Mouse (Mus musculus) hindbrain, embryonic 13.5 days (tissue): ENCODE results near the gene Tenm2. TPM values are rescaled to one million over a fixed set of nuclear protein-coding genes. Genes with fewer than 3 reads are reported as not detected.

Experiments used
- ATAC-seq: fragments of 200-750 bp; cut with Nextera tagmentation; 2 replicates; pipeline ENCODE4 v1.8.0; 2017; ENCODE audit warnings: moderate TSS enrichment; ENCODE audit not compliant: low FRiP score
- H3K27ac ChIP-seq: fragments of 300-500 bp; sonication (generic); 2 replicates; pipeline ENCODE4 v1.5.1; 2015; ENCODE audit warnings: inconsistent platforms, mild to moderate bottlenecking, moderate library complexity
- H3K27me3 ChIP-seq: fragments of 300-500 bp; sonication (generic); 2 replicates; pipeline ENCODE4 v1.6.1; 2015; ENCODE audit warnings: mild to moderate bottlenecking, inconsistent platforms
- H3K36me3 ChIP-seq: fragments of 300-500 bp; sonication (generic); 2 replicates; pipeline ENCODE4 v1.6.1; 2015; ENCODE audit warnings: mild to moderate bottlenecking, inconsistent platforms
- H3K4me1 ChIP-seq: fragments of 300-500 bp; sonication (generic); replicated peaks from 2 replicates; pipeline ENCODE4 v1.6.1; 2015; ENCODE audit warnings: inconsistent platforms
- H3K4me2 ChIP-seq: fragments of 300-500 bp; sonication (generic); 2 replicates; pipeline ENCODE4 v1.6.1; 2015; ENCODE audit warnings: inconsistent platforms, mild to moderate bottlenecking, moderate library complexity
- H3K4me3 ChIP-seq: fragments of 300-500 bp; sonication (generic); 2 replicates; pipeline ENCODE4 v1.5.1; 2015; ENCODE audit warnings: mild to moderate bottlenecking, inconsistent platforms
- H3K9ac ChIP-seq: fragments of 300-500 bp; sonication (generic); 2 replicates; pipeline ENCODE4 v1.6.1; 2015; ENCODE audit warnings: mild to moderate bottlenecking, inconsistent platforms
- H3K9me3 ChIP-seq: fragments of 300-500 bp; sonication (generic); 2 replicates; pipeline ENCODE4 v1.6.1; 2016; ENCODE audit warnings: inconsistent platforms
- WGBS: fragments of 180-500 bp; shearing (Covaris S2); methylation state at CpG from one replicate; pipeline ENCODE4 v1.1.7; 2015; 5-methylcytosine and 5-hydroxymethylcytosine counted together
- polyA plus RNA-seq: library from polyadenylated mRNA; unstranded; fragments of >200 nt; fragmentation: Nextera tagmentation; extraction: Ambion mirVana; gene quantifications from 2 replicates; pipeline ENCODE4 v1.2.1, GENCODE M21; 2015

Tenm2 gene
- polyA plus RNA-seq, 1 experiment from 2014 or later = 29.4 TPM

- no peak overlapping the region for H3K4me3 ChIP-seq
- WGBS = 92% methylated on average over 6 of the region's 6 CpGs
These were observed 58.3 kb downstream of the Tenm2 start for GRCm38 (mm10) chr11:37177426-37177825.

DNA sequence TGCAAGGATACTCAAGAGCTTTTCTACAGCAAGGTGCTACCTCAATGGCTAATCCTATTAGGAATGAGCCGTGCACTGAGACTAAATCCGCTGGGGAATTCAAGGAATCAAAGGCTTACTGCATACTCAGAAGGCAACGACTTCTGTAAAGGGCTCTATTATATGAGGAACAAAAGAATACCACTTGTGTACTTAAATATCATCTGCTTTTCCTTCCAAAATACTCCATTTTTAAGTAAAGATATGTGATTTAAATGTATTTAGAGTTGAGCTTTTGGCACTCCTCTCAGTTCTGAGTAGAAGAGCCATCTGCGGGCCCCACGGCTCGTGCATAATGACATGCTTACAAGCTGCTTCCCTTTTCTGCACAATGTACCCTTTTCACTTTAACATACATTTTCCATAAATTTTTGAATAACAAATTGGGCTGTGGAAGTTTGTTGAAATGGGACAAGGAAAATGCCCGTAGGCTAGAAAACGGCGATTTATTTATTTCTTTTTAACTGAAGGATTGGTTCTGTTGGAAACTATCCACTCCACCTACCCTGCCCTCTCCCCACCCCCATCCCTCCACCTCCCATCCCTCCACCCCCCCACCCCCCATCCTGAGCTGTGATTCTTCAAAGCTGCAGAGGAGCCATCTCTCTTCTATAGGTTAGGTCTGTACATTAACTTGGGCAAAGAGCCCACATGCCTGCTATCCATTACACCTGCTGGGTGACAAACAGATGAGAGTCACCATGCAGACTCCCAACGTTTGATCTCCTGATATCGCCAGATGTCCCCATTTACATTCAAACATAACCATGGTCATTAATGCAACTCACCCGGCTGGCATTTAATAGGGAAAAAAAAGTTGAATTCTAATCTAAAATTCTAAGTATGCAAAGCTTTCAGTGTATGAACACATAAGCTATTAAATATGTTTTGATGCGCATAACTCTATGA lies 81.6 kb downstream of the Tenm2 start:
- Histone ChIP-seq H3K4me1 (no peaks in the 10 kb centered on the region), H3K36me3 (no peaks in the 10 kb centered on the region), H3K27me3 (no peaks in the 10 kb centered on the region), H3K9ac (no peak overlapping the region), H3K27ac (no peak overlapping the region), H3K9me3 (no peaks in the 10 kb centered on the region), H3K4me3 (no peak overlapping the region), H3K4me2 (no peak overlapping the region)
- 38% methylated on average over 13 of the region's 13 CpGs for WGBS
- no peak for ATAC-seq

More at GRCm38 (mm10) chr11:37177426-37177825, 58.3 kb downstream of the Tenm2 start:
- Histone ChIP-seq H3K27me3 (no peaks in the 10 kb centered on the region), H3K9ac (no peak overlapping the region), H3K27ac (no peak overlapping the region), H3K4me2 (no peak overlapping the region), H3K36me3 (no peaks in the 10 kb centered on the region), H3K9me3 (no peaks in the 10 kb centered on the region), H3K4me1 (no peaks in the 10 kb centered on the region)
- ATAC-seq = no peak

DNA sequence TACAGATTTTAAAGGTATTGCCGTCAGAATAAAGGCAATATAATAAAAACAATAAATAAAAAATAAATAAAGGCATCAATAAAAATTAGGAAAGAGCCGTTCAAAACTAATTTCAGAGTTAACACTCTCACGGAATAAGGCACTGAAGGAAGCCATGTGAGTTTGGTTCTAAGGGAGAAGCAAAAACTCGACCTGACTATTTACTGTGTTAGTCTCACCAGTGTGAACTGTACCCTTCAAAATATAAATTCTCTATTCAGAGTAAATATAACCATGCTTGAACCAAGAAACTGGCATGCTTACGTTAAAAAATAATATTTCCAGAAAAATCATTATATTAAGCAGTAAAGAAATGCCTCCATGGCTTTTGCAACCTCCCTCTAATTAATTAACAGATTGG lies 82.4 kb downstream of the Tenm2 start:
- no peaks in the 10 kb centered on the region for H3K36me3 ChIP-seq
- no peak overlapping the region for H3K4me3 ChIP-seq
- H3K27me3 ChIP-seq = no peaks in the 10 kb centered on the region
- no peaks in the 10 kb centered on the region for H3K4me1 ChIP-seq
- H3K27ac ChIP-seq = no peak overlapping the region
- no peak overlapping the region for H3K9ac ChIP-seq
- no peak overlapping the region for H3K4me2 ChIP-seq
- ATAC-seq = no peak
- no peaks in the 10 kb centered on the region for H3K9me3 ChIP-seq
- WGBS = 70% methylated on average over 5 of the region's 5 CpGs

DNA sequence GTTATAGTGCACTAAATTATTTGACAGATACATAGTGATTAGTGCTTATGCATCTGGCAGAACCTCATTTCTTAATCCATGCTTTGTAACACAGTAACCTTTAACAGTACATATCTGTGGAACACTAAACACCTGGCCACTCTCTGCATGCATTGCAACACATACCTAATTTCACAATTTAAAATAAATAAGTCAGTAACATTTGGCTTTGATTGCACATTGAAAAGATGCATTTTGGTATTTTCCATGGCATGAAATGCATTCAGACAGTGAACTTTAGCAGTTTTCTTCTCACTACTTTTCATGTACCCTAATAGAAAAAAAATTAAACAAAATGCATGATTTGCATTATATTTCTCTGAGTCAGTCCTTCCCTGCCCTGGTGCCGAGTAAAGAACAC lies 85.8 kb downstream of the Tenm2 start:
- Histone ChIP-seq H3K27ac (no peak overlapping the region), H3K9me3 (no peaks in the 10 kb centered on the region), H3K9ac (no peak overlapping the region), H3K4me1 (no peaks in the 10 kb centered on the region), H3K27me3 (no peaks in the 10 kb centered on the region), H3K4me3 (no peak overlapping the region), H3K36me3 (no peaks in the 10 kb centered on the region), H3K4me2 (no peak overlapping the region)
- 80% methylated on average over 1 of the region's 1 CpGs for WGBS
- ATAC-seq = no peak

- ATAC-seq = no peak
- no peaks in the 10 kb centered on the region for H3K9me3 ChIP-seq
- H3K27ac ChIP-seq = no peak overlapping the region
- H3K27me3 ChIP-seq = no peaks in the 10 kb centered on the region
- H3K4me2 ChIP-seq = no peak overlapping the region
- H3K4me1 ChIP-seq = no peaks in the 10 kb centered on the region
- no peak overlapping the region for H3K9ac ChIP-seq
- H3K4me3 ChIP-seq = no peak overlapping the region
- 72% methylated on average over 6 of the region's 6 CpGs for WGBS
- no peaks in the 10 kb centered on the region for H3K36me3 ChIP-seq
These were observed 91.8 kb downstream of the Tenm2 start for GRCm38 (mm10) chr11:37143996-37144395.

GRCm38 (mm10) chr11:37143478-37143877 lies 92.3 kb downstream of the Tenm2 start:
- Histone ChIP-seq H3K4me3 (no peak overlapping the region), H3K27me3 (no peaks in the 10 kb centered on the region), H3K36me3 (no peaks in the 10 kb centered on the region), H3K9me3 (no peaks in the 10 kb centered on the region), H3K9ac (no peak overlapping the region), H3K4me1 (no peaks in the 10 kb centered on the region), H3K4me2 (no peak overlapping the region), H3K27ac (no peak overlapping the region)
- WGBS = 81% methylated on average over 2 of the region's 2 CpGs
- no peak for ATAC-seq

GRCm38 (mm10) chr11:37128893-37129292 lies 106.9 kb downstream of the Tenm2 start:
- WGBS = 52% methylated on average over 2 of the region's 2 CpGs

DNA sequence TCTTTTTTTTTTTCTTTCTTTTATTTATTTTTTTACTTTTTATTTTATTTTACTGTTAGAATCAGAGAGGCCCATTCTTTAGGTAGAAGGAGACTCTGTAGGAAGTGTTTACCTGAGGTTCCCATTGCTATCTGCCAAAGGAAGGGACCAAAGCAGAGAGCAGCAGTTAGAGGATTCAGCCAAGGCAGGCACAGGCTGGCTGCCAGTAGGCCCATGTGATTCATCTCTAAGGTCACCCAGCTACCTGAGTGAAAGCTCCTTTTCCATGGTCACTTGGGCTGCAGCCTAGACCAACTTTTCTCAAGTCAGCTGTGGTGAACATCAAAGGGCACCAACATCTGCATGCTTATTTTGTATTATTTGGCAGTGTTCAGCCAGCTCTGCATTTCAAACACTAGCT lies 117.7 kb downstream of the Tenm2 start:
- Histone ChIP-seq H3K27me3 (no peaks in the 10 kb centered on the region), H3K4me3 (no peak overlapping the region), H3K27ac (no peak overlapping the region), H3K9me3 (no peaks in the 10 kb centered on the region), H3K9ac (no peak overlapping the region), H3K36me3 (no peaks in the 10 kb centered on the region), H3K4me2 (no peak overlapping the region), H3K4me1 (peaks cover 5% of the 10 kb centered on the region; the same call in 1 of the 2 replicates)
- ATAC-seq = no peak

More at GRCm38 (mm10) chr11:37128893-37129292, 106.9 kb downstream of the Tenm2 start:
- H3K4me2 ChIP-seq = no peak overlapping the region
- no peak overlapping the region for H3K4me3 ChIP-seq
- no peaks in the 10 kb centered on the region for H3K4me1 ChIP-seq
- H3K36me3 ChIP-seq = no peaks in the 10 kb centered on the region
- no peak overlapping the region for H3K27ac ChIP-seq
- no peaks in the 10 kb centered on the region for H3K9me3 ChIP-seq
- no peak for ATAC-seq
- no peaks in the 10 kb centered on the region for H3K27me3 ChIP-seq
- no peak overlapping the region for H3K9ac ChIP-seq

GRCm38 (mm10) chr11:37115188-37115587 lies 120.6 kb downstream of the Tenm2 start:
- Histone ChIP-seq H3K9me3 (no peaks in the 10 kb centered on the region), H3K36me3 (no peaks in the 10 kb centered on the region), H3K4me1 (peaks cover 5% of the 10 kb centered on the region; the same call in 1 of the 2 replicates), H3K27ac (no peak overlapping the region), H3K27me3 (no peaks in the 10 kb centered on the region), H3K9ac (no peak overlapping the region), H3K4me3 (no peak overlapping the region), H3K4me2 (no peak overlapping the region)
- 47% methylated on average over 4 of the region's 4 CpGs for WGBS
- ATAC-seq = no peak

DNA sequence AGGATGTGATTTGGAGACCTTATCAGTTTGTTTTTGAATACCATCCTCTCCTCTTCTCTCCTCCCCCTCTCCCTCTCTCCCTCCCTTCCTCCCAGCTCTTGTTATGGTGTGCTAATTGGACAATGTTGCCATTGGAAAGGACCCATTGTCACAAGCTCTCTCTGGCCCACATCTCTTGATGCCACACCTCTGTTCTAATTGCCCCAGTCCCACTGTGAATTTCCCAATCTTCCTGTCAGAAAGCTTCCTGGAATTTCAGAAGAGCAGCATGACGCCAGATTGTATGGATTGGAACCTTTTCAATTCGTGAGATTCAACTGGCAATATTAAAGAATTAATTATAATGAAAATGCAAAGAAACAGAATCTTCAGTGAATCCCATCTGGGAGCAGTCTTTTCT lies 128.7 kb downstream of the Tenm2 start:
- Histone ChIP-seq H3K27me3 (no peaks in the 10 kb centered on the region), H3K36me3 (no peaks in the 10 kb centered on the region), H3K4me3 (no peak overlapping the region), H3K4me1 (no peaks in the 10 kb centered on the region), H3K9me3 (no peaks in the 10 kb centered on the region), H3K9ac (no peak overlapping the region), H3K4me2 (no peak overlapping the region), H3K27ac (no peak overlapping the region)
- 69% methylated on average over 2 of the region's 2 CpGs for WGBS
- no peak for ATAC-seq

GRCm38 (mm10) chr11:37079403-37079802 lies 156.4 kb downstream of the Tenm2 start:
- no peaks in the 10 kb centered on the region for H3K36me3 ChIP-seq
- H3K4me3 ChIP-seq = no peak overlapping the region
- no peak overlapping the region for H3K27ac ChIP-seq
- no peaks in the 10 kb centered on the region for H3K4me1 ChIP-seq
- no peak overlapping the region for H3K9ac ChIP-seq
- no peaks in the 10 kb centered on the region for H3K27me3 ChIP-seq
- H3K4me2 ChIP-seq = no peak overlapping the region
- H3K9me3 ChIP-seq = no peaks in the 10 kb centered on the region
- no peak for ATAC-seq
- WGBS = 87% methylated on average over 5 of the region's 5 CpGs

DNA sequence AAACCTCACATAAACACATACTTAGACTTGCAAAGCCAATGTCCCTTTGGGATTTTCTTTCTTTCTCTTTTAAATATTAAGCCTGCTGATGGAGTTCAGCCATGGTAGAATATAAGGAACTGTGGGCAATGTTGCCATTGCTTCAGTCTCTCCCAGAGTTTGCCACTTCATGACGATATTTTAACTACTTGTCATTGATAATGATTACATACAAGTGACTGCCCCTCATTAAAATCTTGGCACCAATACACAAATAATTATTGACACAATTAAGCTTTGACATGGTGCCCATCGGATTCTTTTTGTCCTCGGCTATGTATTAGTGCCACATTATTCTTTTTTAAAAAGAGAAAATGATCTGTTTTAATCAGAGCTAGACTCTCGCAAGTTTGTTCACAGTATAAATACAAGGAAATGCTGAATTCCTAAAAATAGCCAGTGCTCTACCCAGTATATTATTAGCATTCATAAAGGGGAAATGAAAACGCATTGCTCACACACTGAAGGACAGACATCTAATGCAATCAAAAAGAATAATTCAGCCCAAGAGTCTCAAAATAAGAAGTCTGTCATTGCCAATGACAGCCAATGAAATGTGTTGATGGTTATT lies 158.7 kb downstream of the Tenm2 start:
- H3K9me3 ChIP-seq = no peaks in the 10 kb centered on the region
- H3K4me3 ChIP-seq = no peak overlapping the region
- H3K4me2 ChIP-seq = no peak overlapping the region
- H3K27me3 ChIP-seq = no peaks in the 10 kb centered on the region
- ATAC-seq = no peak
- no peaks in the 10 kb centered on the region for H3K36me3 ChIP-seq
- H3K4me1 ChIP-seq = 0 out of 2 replicates have a peak, but pooled peaks cover 3% of the 10 kb centered on the region
- WGBS = 63% methylated on average over 5 of the region's 5 CpGs
- H3K27ac ChIP-seq = no peak overlapping the region
- H3K9ac ChIP-seq = no peak overlapping the region
